Mouse (Mus musculus) lung, postnatal 0 days (tissue): ENCODE results near the gene Lrrc4c.

Source experiments
- CTCF ChIP-seq: IDR thresholded peaks from 2 replicates; pipeline ENCODE4 v1.5.1; 2016; ENCODE audit warnings: antibody characterized with exemption, mild to moderate bottlenecking
- EP300 ChIP-seq: IDR thresholded peaks from 2 replicates; pipeline ENCODE4 v1.6.1; 2016; ENCODE audit warnings: antibody characterized with exemption, mild to moderate bottlenecking, control low read depth

GRCm38 (mm10) chr2:96604801-96605200 is 286.8 kb downstream of the Lrrc4c start:
- TF ChIP-seq CTCF (no peak), EP300 (no peak)
